Mouse (Mus musculus) right cerebral cortex, postnatal 10 days (tissue): ENCODE measurements around the gene Slc9a9.

Experiments used
- DNase-seq, 2 experiments: peaks; one replicate each; pipeline ENCODE4 v3.0.0; 2021; ENCODE audit warnings: low spot score in 2 of 2

Slc9a9 gene

GRCm38 (mm10) chr9:94837384-94837783 lies 167.7 kb downstream of the Slc9a9 start:
- DNase-seq: no peak

DNA sequence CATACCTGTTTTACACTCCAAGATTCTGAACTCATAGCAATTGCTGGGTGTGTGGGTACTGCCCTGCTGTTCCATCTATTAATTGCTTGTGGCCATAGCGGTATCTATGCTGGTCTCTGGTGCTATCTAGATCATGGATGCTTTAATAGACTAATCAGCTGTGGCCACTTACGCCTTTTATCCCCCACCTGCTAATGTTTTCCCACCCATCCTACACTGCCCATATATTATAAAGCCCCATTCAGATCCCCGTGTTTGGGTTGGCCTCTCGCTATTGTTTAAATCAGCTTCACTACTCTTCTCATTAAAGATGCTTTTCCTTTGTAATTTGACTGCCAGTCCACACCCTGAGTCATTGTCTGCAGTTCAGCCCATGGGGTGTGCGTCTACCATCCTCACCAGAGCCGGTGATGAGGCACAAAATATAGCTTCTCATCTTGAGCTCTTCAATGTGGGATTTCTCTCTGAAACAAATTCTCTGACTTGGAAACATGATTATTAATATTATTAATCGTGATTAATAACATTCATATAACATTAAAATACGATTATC lies 168.8 kb downstream of the Slc9a9 start:
- no peak for DNase-seq

DNA sequence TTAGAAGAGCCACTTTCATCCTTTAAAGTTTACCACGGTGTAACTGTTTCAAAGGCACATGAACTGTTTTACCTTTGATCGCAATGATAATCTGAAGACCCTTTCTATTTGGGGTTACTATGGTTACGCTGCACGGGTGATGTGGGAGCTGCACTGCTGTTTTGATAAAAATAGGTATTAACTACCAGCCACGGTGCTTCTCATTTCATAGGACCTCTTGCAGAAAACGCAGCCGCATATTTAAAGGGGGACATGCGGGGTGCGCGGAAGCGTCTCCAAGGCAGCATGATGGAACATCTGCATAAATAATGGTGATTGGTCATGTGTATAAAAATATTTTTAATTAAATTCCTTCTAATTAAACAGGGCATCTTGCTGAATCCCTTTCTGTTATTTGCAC lies 169.5 kb downstream of the Slc9a9 start:
- peak; percentile 43 to 53 for DNase-seq

GRCm38 (mm10) chr9:94840398-94840797 lies 170.7 kb downstream of the Slc9a9 start:
- DNase-seq: no peak

DNA sequence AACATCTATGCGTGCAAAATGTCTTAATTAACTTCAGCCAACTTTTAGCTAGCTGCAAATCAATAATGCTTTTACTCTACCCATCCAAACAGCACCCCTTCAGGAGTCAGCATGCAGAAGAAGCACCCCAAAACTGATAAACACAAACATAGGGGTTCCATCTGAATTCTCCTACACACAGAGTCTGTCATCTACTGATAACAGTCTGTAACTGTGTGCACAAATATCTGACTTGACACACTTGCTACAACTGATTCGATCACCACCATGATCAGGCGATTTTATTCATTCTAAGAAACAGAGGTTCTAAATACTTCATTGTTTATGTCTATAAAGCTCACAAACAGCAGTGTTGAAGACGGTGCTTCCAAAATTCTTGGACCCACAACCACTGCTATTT lies 171.3 kb downstream of the Slc9a9 start:
- no peak for DNase-seq

DNA sequence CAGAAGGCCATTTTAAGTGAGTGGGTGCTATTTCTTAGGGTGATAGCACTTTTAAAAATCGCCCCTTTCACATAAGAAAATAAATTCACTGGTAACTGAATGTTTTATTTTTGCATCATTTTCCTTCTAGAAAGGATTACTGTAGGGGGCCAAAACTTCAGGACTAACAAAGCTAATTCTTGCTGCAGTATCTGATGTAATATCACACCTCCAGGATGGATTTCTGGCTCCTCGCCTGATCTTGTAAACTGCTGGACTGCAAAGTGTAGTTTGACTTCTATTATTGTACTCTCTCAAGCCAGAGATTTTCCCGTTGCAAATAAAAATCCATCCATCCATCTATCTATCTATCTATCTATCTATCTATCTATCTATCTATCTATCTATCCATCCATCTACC lies 174.5 kb downstream of the Slc9a9 start:
- DNase-seq: no peak

- no peak for DNase-seq
Measured at GRCm38 (mm10) chr9:94847624-94848023, 177.9 kb downstream of the Slc9a9 start.

DNA sequence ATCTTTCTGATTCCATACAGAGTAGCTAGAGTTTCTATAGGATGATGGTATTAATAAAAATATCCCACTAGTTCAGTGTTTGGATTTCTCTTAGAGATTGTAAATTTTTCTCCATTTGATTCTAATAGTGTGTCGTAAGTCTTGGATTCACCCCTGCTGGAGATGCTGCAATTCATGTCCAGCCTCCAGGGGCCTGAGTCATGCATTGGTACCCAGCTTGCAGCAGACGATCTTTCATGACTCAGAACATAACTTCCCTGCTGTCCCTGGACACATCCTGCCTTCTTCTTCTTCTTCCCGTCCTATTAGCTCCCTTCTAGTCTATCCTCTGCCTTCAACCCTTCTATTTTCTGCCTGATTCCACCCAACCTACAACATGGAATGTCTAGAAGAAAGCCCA lies 181.8 kb downstream of the Slc9a9 start:
- no peak for DNase-seq

DNA sequence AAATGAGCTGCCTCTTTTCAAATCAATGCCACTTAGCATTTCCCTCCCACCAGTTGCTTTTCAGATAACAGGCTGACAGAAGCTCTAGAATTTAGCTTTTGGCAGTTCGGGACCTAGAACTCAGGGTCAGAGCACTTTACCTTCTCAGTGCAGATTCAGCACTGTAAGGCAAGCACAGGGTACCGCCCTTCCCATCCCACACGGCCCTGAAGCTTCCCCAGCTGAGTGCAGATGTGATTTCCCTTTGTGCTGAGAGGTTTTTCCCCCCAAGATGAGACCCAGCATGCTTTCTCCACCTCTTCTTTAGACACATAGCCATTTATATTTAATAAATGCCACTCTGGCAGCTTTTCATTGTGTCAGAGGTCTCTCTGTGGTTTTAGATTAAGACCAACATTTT lies 186.4 kb downstream of the Slc9a9 start:
- no peak for DNase-seq

DNA sequence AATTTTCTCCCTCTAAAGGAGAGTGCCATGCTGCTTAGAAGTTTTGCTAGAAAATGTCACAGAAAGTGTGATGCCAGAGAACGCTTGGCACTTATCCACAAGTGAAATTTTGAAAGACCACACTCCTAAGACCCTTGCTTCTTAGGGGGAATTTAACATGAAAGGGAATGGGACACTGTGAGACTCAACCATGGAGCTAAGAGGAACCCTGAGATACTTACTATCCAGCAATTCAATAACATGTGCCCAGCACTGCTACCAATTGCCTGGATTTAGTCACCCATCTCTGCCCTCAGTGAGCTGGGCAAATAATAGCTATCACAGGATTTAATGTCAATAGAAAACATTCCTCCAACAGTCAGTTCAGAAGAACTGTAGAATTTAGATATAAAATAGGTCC lies 198.8 kb downstream of the Slc9a9 start:
- no peak for DNase-seq

- no peak for DNase-seq
Measured at GRCm38 (mm10) chr9:94869023-94869799, 199.5 kb downstream of the Slc9a9 start.

- DNase-seq: no peak
Measured at GRCm38 (mm10) chr9:94882517-94882916, 212.8 kb downstream of the Slc9a9 start.

GRCm38 (mm10) chr9:94883435-94883834 lies 213.7 kb downstream of the Slc9a9 start:
- no peak for DNase-seq

- no peak for DNase-seq
Measured at GRCm38 (mm10) chr9:94885151-94885550, 215.4 kb downstream of the Slc9a9 start.

GRCm38 (mm10) chr9:94889647-94890046 lies 219.9 kb downstream of the Slc9a9 start:
- no peak for DNase-seq

DNA sequence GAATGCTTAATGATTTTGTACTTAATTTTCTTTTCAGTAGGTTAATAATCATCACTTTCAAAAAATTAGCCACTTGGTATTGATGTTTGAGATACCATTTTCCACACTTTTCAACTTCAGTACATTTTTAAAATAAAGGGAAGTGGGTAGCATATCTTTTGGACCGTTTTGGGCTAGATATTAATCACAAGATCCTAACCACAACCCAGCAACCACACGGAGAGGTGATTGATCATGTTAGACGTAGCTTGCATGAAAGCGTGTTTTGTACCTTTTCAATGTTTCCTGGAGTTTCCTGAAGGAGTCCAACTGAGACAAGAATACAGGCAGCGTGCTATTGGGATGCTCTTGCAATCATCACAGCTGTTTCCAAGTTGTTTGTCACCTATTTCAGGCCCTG lies 226.2 kb downstream of the Slc9a9 start:
- DNase-seq: no peak

DNA sequence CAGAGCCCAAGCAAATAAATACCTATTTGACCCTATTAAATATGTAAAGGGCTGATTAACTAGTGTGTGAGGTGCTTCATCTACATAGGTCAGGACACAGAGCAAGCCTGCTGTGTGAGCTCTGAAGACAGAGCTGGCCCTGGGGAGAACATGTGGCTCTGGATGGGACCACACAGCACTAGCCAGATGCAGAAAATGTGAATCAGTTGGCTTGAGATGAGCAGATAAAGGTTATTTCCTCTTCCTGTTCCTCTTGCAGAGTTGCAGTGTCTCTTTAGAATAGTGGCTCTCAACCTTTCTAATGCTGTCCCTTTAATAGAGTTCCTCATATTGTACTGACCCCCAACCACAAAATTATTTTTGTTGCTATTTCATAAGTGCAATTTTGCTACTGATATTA lies 234.5 kb downstream of the Slc9a9 start:
- DNase-seq: no peak

- no peak for DNase-seq
Measured at GRCm38 (mm10) chr9:94907020-94907610, 237.4 kb downstream of the Slc9a9 start.

DNA sequence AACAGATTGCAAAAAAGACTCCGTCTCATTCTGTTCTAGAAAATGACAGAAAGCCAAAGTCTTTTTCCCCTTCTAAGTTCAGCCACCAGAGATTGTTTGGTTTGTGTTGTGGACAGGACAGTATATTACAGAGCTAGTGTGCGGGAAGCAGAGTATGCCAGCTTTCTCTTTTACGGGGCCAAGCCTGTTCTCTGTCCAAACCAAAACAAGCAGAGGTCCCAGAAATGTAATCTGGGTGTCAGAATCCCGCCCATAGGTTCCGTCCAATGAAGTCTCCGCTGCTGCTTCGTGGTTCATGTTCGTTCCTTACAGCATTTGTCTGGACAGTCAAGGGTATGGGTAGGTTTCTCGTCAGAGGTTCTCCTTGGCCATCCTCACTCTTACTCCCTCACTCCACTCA lies 242.4 kb downstream of the Slc9a9 start:
- DNase-seq: no peak

DNA sequence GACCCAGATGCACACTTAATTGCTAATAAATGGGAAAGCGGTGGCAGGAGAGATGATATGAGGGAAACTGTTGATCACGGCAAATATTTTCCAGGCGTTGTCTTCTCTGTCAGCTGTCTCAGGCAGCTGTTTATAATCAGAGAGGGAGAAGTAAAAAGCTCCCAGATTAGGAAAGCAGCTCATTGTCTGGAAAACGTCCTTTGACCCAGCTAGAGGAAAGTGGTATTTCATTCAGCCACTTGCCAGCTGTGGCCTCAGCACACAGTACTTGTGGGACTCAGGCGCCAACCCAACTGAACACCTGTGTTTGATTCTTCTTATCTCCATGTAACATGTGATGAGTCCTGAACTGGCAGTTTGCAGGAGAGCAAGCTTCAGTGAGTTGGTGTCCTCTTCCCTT lies 252.4 kb downstream of the Slc9a9 start:
- no peak for DNase-seq

DNA sequence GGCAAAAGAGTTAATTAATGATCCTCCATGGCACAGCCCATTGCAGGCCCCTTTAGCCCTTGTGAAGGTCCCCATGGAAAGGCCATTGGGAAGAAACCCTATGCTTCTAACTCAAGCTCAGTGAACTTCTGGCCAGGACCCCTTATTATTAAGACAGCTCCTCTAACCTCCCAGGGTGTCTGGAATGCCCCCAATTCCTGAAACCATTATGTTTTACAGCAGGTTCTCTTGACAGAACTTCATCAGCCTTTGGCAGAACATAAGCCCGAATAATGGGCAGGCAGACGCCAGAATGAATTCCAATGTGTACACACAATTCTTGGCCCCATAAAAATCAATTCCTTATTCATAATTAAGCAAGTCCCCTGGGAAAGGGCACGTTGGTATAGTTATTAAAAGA lies 256.1 kb downstream of the Slc9a9 start:
- no peak for DNase-seq

GRCm38 (mm10) chr9:94927101-94927500 lies 257.4 kb downstream of the Slc9a9 start:
- no peak for DNase-seq

DNA sequence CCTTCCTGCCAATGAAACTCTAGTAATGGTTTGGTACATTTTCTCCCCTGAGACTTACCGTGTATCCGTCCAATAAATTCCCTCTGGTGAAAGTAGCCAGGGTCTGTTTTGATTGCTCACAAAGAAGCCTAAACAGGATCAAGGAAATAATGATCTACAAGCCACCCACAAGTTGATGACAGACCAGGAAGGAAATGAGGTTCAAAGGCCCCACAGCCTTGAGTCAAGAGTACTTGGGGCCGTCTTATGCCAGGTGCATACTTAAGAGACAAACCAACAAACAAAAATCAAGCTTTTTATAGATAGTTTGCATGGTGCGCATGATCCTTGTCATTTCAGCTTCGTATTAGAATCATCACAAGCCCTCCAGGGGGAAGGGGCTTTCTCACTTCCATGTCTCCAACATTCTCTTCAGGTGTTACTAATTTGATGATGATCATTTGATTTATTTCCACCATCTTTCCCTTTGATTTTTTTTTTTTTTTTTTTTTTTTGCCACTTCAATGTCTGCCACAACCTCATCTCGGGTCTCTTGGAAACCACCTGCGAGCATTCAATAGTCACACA lies 275.9 kb downstream of the Slc9a9 start:
- DNase-seq: no peak
